Mouse (Mus musculus): Measurements from ENCODE around the gene Tmem43.
"Not testable (repeated sequence)": the region's sequence is repeated elsewhere in the genome, so short reads cannot be mapped to it uniquely, and the experiment has no call there.

Tmem43 gene

GRCm38 (mm10) chr6:91472868-91473804 lies at the start of gene Tmem43, which contains the start of gene Chchd4:
Gene Tmem43, plus strand, starts transcription at chr6:91473703.
Gene Chchd4, minus strand, starts transcription at chr6:91473546.
- DNase-seq (ENCODE audit: low spot score): peak; percentile 98

DNA sequence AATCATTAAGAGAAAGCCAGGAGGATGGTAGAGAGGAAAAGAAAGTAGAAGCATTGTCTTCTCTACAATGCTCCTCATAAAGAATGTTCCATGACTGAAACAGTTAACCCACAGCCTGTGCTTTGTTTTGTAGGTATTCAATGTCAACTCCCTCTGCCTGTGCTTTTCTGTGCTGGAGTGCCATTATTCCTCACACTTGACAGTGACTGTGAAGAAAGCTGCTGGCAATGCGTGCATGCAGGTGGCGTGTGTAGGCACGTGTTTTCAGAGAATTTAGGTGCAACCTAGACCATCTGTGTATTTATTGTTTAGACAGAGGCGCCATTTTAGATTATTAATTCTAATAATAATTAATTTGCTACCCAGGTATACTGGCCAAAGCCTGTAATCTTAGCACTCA lies 49.4 kb upstream of the Tmem43 start:
- DNase-seq (ENCODE audit: low spot score): no peak

- peak; percentile 96 for DNase-seq (ENCODE audit: low spot score)
These were observed 32.9 kb upstream of the Tmem43 start for GRCm38 (mm10) chr6:91440474-91441144.

DNA sequence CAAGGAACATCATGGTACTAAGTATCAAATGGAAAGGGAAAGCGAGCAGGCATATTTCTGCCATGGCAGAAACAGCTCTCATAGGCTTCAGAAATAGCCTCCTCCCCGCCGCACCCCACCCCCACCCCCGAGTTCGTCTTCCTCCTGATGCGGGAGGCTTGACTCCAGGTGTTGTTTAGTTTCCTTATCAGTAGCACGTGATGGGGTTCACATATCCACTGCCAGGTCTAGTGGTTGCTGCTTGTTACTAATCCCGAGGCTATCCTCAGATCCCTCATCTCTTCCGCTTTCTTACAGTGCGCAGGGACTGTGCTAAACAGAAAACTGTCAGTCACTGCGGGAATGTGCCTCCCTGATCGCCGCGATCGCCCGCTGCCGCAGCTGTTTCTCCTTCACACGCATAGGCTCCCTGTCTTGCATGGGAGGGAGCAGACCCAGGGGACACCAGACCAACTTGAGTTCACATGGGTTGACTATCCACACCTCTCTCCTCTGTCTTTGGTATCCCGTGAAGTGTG lies 32.3 kb upstream of the Tmem43 start:
- no peak for DNase-seq (ENCODE audit: low spot score)

- DNase-seq (ENCODE audit: low spot score): no peak
These were observed 28.2 kb upstream of the Tmem43 start for GRCm38 (mm10) chr6:91445316-91445715.

- no peak for DNase-seq (ENCODE audit: low spot score)
These were observed 23.9 kb upstream of the Tmem43 start for GRCm38 (mm10) chr6:91449472-91450225.

DNA sequence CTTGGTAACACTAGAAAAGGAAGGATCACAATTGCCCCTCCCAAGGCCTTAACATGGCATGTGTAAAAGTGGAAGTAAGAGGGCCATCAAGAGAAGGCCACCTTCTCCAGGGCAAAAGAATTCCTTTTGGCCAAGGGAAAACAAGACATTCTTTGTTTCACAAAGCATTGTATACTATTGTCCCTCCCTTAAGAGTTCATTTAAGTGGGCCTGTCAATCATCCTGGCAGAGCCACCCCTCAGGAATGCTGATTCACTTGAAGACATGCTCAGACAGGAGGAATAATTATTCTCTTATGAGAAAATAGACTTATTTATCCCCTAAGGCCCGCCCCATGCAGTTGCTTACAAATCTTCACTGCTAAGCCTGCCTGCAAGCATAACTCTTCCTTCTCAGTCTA lies 21.4 kb upstream of the Tmem43 start:
- DNase-seq (ENCODE audit: low spot score): no peak

GRCm38 (mm10) chr6:91454546-91454945 lies 19.0 kb upstream of the Tmem43 start:
- no peak for DNase-seq (ENCODE audit: low spot score)

DNA sequence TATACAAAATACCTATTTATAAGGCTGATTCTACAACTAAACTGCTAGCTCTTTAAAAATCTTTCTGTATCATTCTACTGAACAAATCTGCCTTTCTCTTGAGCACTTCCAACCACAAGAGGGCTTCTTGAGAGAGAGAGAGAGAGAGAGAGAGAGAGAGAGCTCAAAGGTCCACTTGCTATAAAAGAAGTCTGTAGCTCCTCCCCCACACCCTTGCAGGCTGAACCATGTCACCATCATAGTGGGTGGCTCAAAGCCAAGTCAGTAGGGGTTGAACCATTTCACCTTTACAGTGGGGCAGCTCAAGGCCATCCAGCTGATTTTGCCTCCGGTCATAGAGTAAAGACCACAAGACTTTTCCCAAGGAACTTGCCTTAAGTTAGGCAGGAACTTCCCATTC lies 14.0 kb upstream of the Tmem43 start:
- DNase-seq (ENCODE audit: low spot score): no peak

DNA sequence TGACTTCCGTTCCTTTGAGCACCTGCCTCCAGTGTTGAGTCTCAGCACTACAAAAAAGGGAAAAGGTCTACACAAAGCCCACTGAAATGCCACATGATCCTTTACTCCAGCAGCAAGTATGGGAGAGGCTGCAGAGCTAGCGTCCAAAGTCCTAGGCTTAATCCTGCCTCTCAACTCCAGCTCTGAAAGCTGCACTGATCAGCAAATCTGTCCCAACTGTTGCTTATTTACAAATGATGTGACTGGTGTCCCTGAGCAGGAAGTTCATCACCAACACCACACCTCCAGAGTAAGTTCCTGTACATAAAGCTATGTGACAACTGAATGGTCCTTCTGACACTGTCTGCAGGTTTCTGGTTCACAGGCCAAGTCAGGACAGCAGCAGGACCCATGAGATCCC lies 7.7 kb upstream of the Tmem43 start:
- no peak for DNase-seq (ENCODE audit: low spot score)

GRCm38 (mm10) chr6:91467106-91467505 lies 6.4 kb upstream of the Tmem43 start:
- DNase-seq (ENCODE audit: low spot score): no peak

DNA sequence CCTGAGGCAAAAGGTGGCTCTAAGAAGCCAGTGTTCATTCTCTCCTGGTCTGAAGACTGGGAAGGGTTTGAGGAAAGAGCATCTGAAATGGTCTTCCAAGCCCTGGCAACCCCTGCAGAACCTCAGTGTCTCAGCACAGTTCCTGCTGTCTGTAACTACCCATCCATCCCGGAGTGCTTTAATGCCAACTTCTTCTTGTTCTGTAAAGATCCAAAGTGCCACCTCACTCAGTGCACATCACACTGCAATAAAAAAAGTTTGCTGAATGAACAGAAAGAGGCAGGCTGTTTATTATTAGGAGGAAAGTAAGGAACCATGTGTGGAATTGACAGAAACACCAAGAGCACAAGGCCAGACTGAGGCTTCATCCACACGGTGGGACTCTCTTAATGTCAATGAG lies 2.8 kb upstream of the Tmem43 start:
- DNase-seq (ENCODE audit: low spot score): no peak

DNA sequence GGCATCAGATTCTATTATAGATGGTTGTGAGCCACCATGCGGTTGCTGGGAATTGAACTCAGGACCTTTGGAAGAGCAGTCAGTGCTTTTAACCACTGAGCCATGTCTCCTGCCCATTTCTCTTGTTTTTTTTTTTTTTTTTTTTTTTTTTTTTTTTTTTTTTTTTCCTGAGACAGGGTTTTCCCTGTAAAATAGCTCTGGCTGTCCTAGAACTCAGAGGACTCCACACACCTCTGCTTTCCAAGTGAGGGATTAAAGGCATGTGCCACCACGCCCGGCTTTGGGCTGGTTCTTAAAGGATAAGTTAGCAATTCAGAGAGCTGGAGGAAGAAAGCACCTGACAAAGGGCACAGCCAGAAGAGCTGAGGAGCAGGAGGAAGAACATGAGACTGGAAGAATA lies 2.1 kb upstream of the Tmem43 start:
- not testable (repeated sequence) for DNase-seq (ENCODE audit: low spot score)

DNA sequence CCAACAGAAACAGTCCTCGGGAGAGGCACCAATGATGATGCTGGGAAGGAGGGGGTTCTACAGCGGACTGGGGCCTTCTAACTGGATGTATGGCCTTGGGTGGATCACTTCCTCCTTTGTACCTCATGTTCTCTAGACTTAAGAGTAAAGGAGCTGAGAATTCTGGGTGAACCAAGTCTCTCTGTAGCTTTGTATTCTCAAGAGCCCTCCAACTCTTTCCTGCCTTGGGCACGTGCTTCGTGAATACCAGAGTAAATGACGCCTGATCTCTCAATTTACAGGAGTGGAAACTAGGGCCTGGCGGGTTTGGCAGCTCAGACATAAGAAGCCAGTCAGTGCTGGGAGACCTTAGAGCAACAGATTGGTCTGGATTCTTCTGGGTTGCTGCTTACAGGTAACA lies 1.2 kb upstream of the Tmem43 start:
- no peak for DNase-seq (ENCODE audit: low spot score)

DNA sequence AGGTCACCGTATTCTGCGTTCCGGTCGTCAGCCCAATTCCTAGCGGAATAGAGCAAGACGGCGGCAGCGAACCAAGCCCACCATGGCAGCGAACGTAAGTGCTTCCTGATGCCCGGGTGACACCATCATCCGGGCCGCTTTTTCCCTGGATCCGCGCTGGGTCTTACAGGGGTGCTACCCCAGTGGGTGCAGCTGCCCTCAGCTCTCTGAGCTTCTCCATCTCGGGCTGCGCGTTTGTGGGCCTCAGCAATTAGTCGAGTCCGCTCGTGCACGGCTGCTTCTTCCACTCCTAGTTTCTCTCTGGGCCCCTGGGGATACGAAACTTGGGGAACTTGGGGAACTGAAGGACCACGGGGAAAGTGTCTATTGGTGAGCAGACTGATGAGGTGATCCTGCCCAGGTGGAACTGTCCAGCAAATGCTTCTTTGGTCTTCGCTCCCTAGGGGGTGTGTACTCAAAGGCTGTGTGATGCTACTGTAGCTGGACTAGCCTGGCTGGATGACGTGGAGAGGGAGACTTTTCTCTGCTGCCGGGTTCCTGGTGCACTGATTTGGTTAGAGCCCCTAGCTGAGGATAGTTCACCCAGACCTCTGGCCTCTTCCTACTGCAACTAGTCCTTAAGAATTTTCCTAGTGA lies 420 bp downstream of the Tmem43 start:
- DNase-seq (ENCODE audit: low spot score): no peak

GRCm38 (mm10) chr6:91474441-91475190 lies 1.1 kb downstream of the Tmem43 start:
- DNase-seq (ENCODE audit: low spot score): no peak

DNA sequence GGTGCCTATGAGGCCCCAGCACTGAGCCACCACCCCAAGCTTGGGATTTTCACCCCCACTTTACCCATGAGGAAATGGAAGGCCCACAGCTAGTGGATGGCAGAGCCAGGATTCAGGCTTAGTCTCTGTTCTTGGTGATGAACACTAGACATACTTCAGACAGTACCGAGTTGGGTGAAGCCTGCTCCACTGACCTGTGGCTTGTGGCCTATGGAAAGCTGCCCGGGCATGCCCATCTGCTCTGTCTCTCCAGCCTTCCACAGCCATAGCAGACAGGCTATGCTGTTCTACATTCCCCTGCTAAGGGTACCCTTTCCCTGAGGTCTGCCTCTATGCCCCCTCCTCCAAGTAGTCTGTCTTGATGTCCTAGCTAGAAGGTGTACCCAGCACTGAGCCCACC lies 3.0 kb downstream of the Tmem43 start:
- DNase-seq (ENCODE audit: low spot score): no peak

DNA sequence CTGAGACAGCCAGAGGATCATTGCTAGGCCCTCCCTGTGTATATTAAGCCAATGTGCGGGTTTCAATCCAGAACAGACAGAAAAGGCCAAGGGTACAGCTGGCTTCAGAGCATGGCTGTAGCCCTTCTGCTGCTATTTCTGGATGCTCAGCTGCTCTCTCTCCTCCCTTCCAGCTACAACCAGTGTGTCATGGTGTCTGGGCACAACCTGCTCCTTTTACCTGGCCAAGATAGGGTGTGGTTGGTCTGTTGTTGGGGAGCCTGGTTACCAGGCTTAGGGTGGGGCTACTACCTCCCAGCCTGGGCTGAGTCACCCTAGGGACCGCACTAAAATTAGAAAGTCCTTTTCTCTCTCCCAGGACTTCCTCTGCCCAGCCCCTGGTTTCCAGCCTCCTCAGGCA lies 9.9 kb downstream of the Tmem43 start:
- DNase-seq (ENCODE audit: low spot score): no peak

GRCm38 (mm10) chr6:91486736-91487453 lies 13.4 kb downstream of the Tmem43 start:
- no peak for DNase-seq (ENCODE audit: low spot score)

DNA sequence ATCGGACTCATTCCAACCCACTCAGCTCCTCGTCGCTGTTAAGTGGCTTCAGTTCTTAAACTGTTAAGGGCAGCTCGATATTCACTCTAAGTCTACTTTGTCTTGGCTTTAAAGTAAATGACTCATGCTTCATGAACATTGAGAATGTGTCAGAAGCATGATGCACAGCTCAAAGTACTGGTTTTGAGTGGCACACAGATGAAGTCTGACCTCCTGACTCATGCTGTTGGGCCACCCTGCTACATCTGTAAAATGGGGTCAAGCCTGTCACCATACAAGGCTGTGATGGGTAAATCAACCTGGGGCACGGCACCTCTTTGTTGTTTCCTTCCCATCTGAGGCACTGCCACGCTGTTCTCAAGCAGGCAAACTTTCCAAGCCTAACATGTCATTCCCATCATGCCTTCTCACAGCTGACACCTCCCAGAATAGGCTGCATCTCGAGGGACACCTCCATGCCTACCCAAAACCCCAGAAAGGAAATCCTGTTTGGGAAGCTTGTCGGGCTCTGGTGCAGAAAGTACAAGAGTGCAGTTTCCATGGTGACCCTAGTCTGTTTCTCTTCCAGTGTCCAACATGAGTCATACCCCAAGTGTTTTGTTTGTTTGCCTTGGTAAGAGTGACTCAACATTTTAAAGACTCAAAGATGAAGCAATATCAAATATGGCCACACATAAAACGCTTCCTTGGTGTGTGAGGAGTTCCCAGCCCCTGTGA lies 15.2 kb downstream of the Tmem43 start:
- DNase-seq (ENCODE audit: low spot score): no peak
